10 mouse cellular contexts compared by ENCODE assay signal in the genomic region with DNA sequence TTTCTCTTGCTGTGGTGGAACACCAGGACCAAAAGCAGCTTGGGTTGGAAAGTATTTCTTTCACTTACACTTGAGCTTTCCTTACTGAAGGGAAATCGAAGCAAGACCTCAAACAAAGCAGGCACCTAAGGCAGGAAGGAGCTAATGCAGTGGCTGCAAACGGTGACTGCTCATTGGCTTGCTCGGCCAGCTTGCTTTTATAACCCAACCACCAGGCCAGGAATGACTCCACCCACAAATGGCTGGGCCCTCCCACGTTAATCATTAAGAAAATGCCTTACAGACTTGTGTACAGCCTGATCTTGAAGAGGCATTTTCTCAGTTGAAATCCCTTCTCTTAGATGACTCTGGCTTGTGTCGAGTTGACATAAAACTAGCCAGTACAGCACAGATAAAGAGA. TPM values are rescaled to one million over a fixed set of nuclear protein-coding genes. Genes with fewer than 3 reads are reported as not detected.
DNase-seq lines count a peak whose midpoint lies in the region; ATAC-seq lines count a peak whose summit lies in the region.
"Had no signal": no experiment of that assay in that cellular context is flagged by ENCODE, and none has a peak within 500 bp of the region (broad histone marks: within the 10 kb centered on the region; RNA-seq: fewer than 3 reads in every experiment).

No protein-coding gene starts in this region.

- H3K4me1 ChIP-seq in liver, embryonic 11.5 days (replicated peaks; ENCODE audit: control insufficient read depth, insufficient read depth, low read length) = peaks cover 12% of the 10 kb centered on the region
- peaks cover 25% of the 10 kb centered on the region for H3K4me1 ChIP-seq in embryonic facial prominence, embryonic 15.5 days
- peaks cover 11% of the 10 kb centered on the region; the same call in 1 of the 2 replicates for H3K4me1 ChIP-seq in limb, embryonic 11.5 days (ENCODE audit: control insufficient read depth, insufficient read depth, low read length)
- peaks cover 9% of the 10 kb centered on the region for H3K4me1 ChIP-seq in forebrain, embryonic 14.5 days (ENCODE audit: control insufficient read depth, insufficient read depth, low read length)

- no peak overlapping the region for H3K4me3 ChIP-seq in liver, embryonic 11.5 days (ENCODE audit: low read depth, low read length)
- no peak overlapping the region for H3K4me3 ChIP-seq in embryonic facial prominence, embryonic 15.5 days (replicated peaks)
- H3K4me3 ChIP-seq in limb, embryonic 11.5 days (ENCODE audit: low read depth, low read length) = no peak overlapping the region
- no peak overlapping the region for H3K4me3 ChIP-seq in forebrain, embryonic 14.5 days (ENCODE audit: low read depth, low read length)

- peak; percentile 70 for DNase-seq in liver
- DNase-seq in liver, embryonic 11.5 days (ENCODE audit: low spot score) = no peak
- peak; percentile 28 for DNase-seq in limb, embryonic 11.5 days (ENCODE audit: low spot score)
- DNase-seq in spleen, postnatal 36 days (ENCODE audit: low spot score in 2 of 2) = peak; percentile 13 to 42
- DNase-seq in cerebellum, postnatal 10 days = no peak
- DNase-seq in forebrain, embryonic 14.5 days (ENCODE audit: low spot score) = no peak
- no peak for DNase-seq in ovary, postnatal 10 days (ENCODE audit: low spot score)
- DNase-seq: thymus, postnatal 4 days had no signal

- H3K9me3 ChIP-seq in liver, embryonic 11.5 days (ENCODE audit: control insufficient read depth, low read length) = no peaks in the 10 kb centered on the region
- no peaks in the 10 kb centered on the region for H3K9me3 ChIP-seq in embryonic facial prominence, embryonic 15.5 days (replicated peaks)
- H3K9me3 ChIP-seq in limb, embryonic 11.5 days (ENCODE audit: control insufficient read depth, low read length) = no peaks in the 10 kb centered on the region
- H3K9me3 ChIP-seq in forebrain, embryonic 14.5 days (replicated peaks; ENCODE audit: control insufficient read depth, low read length) = no peaks in the 10 kb centered on the region

- ATAC-seq in liver, embryonic 11.5 days (replicated peaks; ENCODE audit: low FRiP score) = no peak
- ATAC-seq in embryonic facial prominence, embryonic 15.5 days (ENCODE audit: insufficient number of reproducible peaks, low FRiP score, low TSS enrichment, low read depth) = no peak
- ATAC-seq in limb, embryonic 11.5 days (ENCODE audit: insufficient number of reproducible peaks, low FRiP score, low TSS enrichment, low read depth) = no peak
- no peak for ATAC-seq in forebrain, embryonic 14.5 days
- ATAC-seq: activated CD4-positive, CD25-positive, alpha-beta regulatory T cell, adult 4 months had no signal

- 56% methylated on average over 5 of the region's 5 CpGs for WGBS in liver, embryonic 11.5 days
- 57% methylated on average over 5 of the region's 5 CpGs for WGBS in embryonic facial prominence, embryonic 15.5 days
- 61% methylated on average over 5 of the region's 5 CpGs for WGBS in limb, embryonic 11.5 days
- WGBS in forebrain, embryonic 14.5 days = 62% methylated on average over 5 of the region's 5 CpGs

- no peak overlapping the region for H3K27ac ChIP-seq in liver, embryonic 11.5 days (ENCODE audit: low read depth, low read length)
- H3K27ac ChIP-seq in embryonic facial prominence, embryonic 15.5 days (replicated peaks) = 0 out of 2 replicates have a peak overlapping the region, but pooled peaks have one; percentile 40
- no peak overlapping the region for H3K27ac ChIP-seq in limb, embryonic 11.5 days (replicated peaks; ENCODE audit: low read depth, low read length)
- no peak overlapping the region for H3K27ac ChIP-seq in forebrain, embryonic 14.5 days (ENCODE audit: low read depth, low read length)

- no peak overlapping the region; the same call in 1 of the 2 replicates for H3K4me2 ChIP-seq in liver, embryonic 11.5 days
- no peak overlapping the region for H3K4me2 ChIP-seq in embryonic facial prominence, embryonic 15.5 days (replicated peaks)
- no peak overlapping the region for H3K4me2 ChIP-seq in limb, embryonic 11.5 days (ENCODE audit: low read depth, severe bottlenecking)
- H3K4me2 ChIP-seq in forebrain, embryonic 14.5 days (ENCODE audit: low read length) = no peak overlapping the region

- no peak overlapping the region for H3K9ac ChIP-seq in liver, embryonic 11.5 days (ENCODE audit: low read depth, low read length)
- H3K9ac ChIP-seq in embryonic facial prominence, embryonic 15.5 days = no peak overlapping the region
- H3K9ac ChIP-seq in limb, embryonic 11.5 days (ENCODE audit: low read length) = no peak overlapping the region
- H3K9ac ChIP-seq in forebrain, embryonic 14.5 days (ENCODE audit: low read length) = no peak overlapping the region

- H3K36me3 ChIP-seq in liver, embryonic 11.5 days (ENCODE audit: control insufficient read depth, insufficient read depth, low read length) = peaks cover 4% of the 10 kb centered on the region; the same call in 1 of the 2 replicates
- no peaks in the 10 kb centered on the region for H3K36me3 ChIP-seq in embryonic facial prominence, embryonic 15.5 days
- no peaks in the 10 kb centered on the region for H3K36me3 ChIP-seq in limb, embryonic 11.5 days (ENCODE audit: control insufficient read depth, insufficient read depth, low read length)
- 0 out of 2 replicates have a peak, but pooled peaks cover 3% of the 10 kb centered on the region for H3K36me3 ChIP-seq in forebrain, embryonic 14.5 days (ENCODE audit: control insufficient read depth, insufficient read depth, low read length)

- no peaks in the 10 kb centered on the region for H3K27me3 ChIP-seq in liver, embryonic 11.5 days (replicated peaks; ENCODE audit: control insufficient read depth, insufficient read depth, low read length)
- H3K27me3 ChIP-seq in embryonic facial prominence, embryonic 15.5 days = no peaks in the 10 kb centered on the region
- no peaks in the 10 kb centered on the region for H3K27me3 ChIP-seq in limb, embryonic 11.5 days (ENCODE audit: control insufficient read depth, insufficient read depth, low read length)
- H3K27me3 ChIP-seq in forebrain, embryonic 14.5 days (replicated peaks; ENCODE audit: control insufficient read depth, insufficient read depth, low read length) = no peaks in the 10 kb centered on the region

RNA-seq across cellular contexts. Expression of a gene that starts 3.2 kb away (rescaled TPM):
- polyA plus RNA-seq in liver, embryonic 11.5 days (2014; fragmentation: Nextera tagmentation; extraction: Ambion mirVana) = 33.1 and 38.0 TPM in 2 replicates
- 24.8 and 26.8 TPM in 2 replicates for polyA plus RNA-seq in embryonic facial prominence, embryonic 15.5 days (2015; fragmentation: Nextera tagmentation; extraction: Ambion mirVana)
- polyA plus RNA-seq in limb, embryonic 11.5 days (2014; fragmentation: Nextera tagmentation; extraction: Ambion mirVana) = 20.2 and 22.7 TPM in 2 replicates
- 17.8 and 18.7 TPM in 2 replicates for polyA plus RNA-seq in forebrain, embryonic 14.5 days (2014; fragmentation: Nextera tagmentation; extraction: Ambion mirVana)

Comparison
In these comparisons a context has a peak if more than half of its experiments do, and no peak if none do; other contexts are left out.
1. DNase-seq: peak in liver (single experiment), limb, embryonic 11.5 days (single experiment) and spleen, postnatal 36 days (2 of 2); none in liver, embryonic 11.5 days (single experiment), cerebellum, postnatal 10 days (0 of 2), forebrain, embryonic 14.5 days (single experiment) and ovary, postnatal 10 days (single experiment).